Mouse (Mus musculus) lung, adult 18-20 months (tissue): ENCODE measurements around the gene Ubr2.

Experiments used
- DNase-seq, 2 experiments: peaks; one replicate each; pipeline ENCODE4 v3.0.0; 2022; ENCODE audit warnings: mixed read lengths in 2 of 2

The Ubr2 gene

GRCm38 (mm10) chr17:46920855-46921254 lies 89.5 kb downstream of the Ubr2 start:
- no peak for DNase-seq

GRCm38 (mm10) chr17:46918951-46919350 lies 91.4 kb downstream of the Ubr2 start:
- no peak for DNase-seq

- DNase-seq, result no peak
Measured at GRCm38 (mm10) chr17:46915129-46915528, 95.2 kb downstream of the Ubr2 start.

- no peak for DNase-seq
Measured at GRCm38 (mm10) chr17:46912331-46912730, 98.0 kb downstream of the Ubr2 start.

GRCm38 (mm10) chr17:46910186-46910585 lies 100.2 kb downstream of the Ubr2 start, which contains the start of gene Prph2:
Gene Prph2, plus strand, starts transcription at chr17:46910459.
- DNase-seq, result no peak

GRCm38 (mm10) chr17:46903876-46904490 lies 106.4 kb downstream of the Ubr2 start:
- peak; percentile 71 to 81 for DNase-seq

- DNase-seq, result no peak
Measured at GRCm38 (mm10) chr17:46900941-46901340, 109.4 kb downstream of the Ubr2 start.

- peak in 1 of 2 experiments; percentile 47 for DNase-seq
Measured at GRCm38 (mm10) chr17:46897221-46897950, 113.0 kb downstream of the Ubr2 start.

- DNase-seq, result peak in 1 of 2 experiments; percentile 53
Measured at GRCm38 (mm10) chr17:46895426-46895825, 114.9 kb downstream of the Ubr2 start.

GRCm38 (mm10) chr17:46890843-46891594 lies 119.3 kb downstream of the Ubr2 start:
- DNase-seq, result peak; percentile 41 to 45

- DNase-seq, result peak; percentile 97
Measured at GRCm38 (mm10) chr17:46890116-46890815, 120.1 kb downstream of the Ubr2 start, which contains the start of gene Tbcc. Gene Tbcc, plus strand, starts transcription at chr17:46890684.

- DNase-seq, result peak; percentile 80 to 85
Measured at GRCm38 (mm10) chr17:46889450-46890084, 120.8 kb downstream of the Ubr2 start.

- DNase-seq, result peak; percentile 57 to 71
Measured at GRCm38 (mm10) chr17:46888511-46889212, 121.7 kb downstream of the Ubr2 start.

GRCm38 (mm10) chr17:46885910-46886643 lies 124.3 kb downstream of the Ubr2 start:
- DNase-seq, result no peak

GRCm38 (mm10) chr17:46885218-46885909 lies 125.0 kb downstream of the Ubr2 start:
- no peak for DNase-seq

GRCm38 (mm10) chr17:46884766-46885165 lies 125.6 kb downstream of the Ubr2 start:
- no peak for DNase-seq

- peak in 1 of 2 experiments; percentile 21 for DNase-seq
Measured at GRCm38 (mm10) chr17:46883107-46883506, 127.2 kb downstream of the Ubr2 start.

GRCm38 (mm10) chr17:46881728-46882127 lies 128.6 kb downstream of the Ubr2 start:
- DNase-seq, result no peak

GRCm38 (mm10) chr17:46880322-46880721 lies 130.0 kb downstream of the Ubr2 start:
- no peak for DNase-seq

GRCm38 (mm10) chr17:46879841-46880311 lies 130.5 kb downstream of the Ubr2 start:
- DNase-seq, result peak; percentile 82 to 88
